Mouse (Mus musculus): Measurements from ENCODE around the gene Cd46.

The Cd46 gene

DNA sequence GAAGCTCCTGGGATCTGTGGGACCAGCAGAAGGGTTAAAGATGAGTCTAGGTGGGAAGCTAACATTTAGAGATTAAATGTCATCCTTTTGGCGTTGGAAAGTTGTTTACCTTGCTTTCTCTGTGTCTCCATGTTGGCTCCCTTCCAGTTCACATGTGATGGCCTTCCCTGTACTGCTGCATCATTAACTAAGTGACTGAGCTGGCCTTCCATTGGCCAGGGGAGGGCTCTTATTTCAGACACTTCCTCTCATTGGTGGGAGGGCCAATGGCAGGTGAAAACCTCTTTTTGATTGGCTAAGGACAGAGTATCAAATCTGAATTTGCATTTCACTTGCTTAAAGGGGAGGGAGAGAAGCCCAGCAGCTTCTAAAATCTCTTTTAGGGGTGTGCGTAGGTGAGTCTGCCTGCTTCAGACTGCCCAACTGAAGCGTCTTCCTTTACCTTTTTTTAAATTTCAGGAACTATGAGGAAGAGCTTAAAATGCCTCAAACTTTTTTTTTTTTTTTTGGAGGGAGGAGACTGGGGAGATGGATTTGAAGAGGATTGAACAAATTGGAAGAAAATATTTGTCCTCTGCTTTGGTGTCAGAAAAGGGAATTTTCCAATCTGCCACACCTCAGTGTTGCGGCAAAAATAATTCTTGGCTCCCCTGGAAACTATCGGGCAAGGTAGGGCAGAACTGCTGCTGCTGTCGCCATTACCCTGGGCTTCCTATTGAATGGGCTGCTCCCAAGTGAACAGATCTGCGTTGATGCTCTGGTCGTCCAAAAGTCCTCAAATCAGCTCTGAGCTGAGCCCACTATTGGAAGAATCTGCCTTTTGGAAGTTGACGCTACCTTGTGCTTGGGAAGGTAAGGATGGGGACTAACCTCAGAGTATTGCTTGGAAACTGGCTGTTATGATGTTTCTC is 73.7 kb downstream of the Cd46 start:
- peak; percentile 100 for DNase-seq

DNA sequence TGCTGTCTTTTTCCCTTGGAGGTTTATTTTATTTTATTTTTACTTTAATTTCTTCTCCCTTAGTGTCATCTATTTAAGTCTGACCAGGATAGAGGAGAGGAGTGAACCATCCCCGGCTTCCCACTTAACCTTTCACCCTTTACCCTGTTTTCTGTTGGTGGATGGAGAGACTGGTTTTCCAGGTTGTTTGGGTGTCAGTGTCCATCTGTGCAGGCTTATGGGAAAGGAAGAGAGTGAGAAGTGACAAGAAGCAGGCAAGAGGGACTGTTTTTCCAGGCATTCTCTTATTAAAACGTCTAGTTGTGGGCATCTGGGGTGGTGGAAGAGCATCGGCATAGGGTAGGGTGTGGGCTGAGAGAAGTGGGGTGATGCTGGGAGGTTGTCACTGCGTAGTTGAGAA is 74.4 kb downstream of the Cd46 start:
- DNase-seq: no peak

DNA sequence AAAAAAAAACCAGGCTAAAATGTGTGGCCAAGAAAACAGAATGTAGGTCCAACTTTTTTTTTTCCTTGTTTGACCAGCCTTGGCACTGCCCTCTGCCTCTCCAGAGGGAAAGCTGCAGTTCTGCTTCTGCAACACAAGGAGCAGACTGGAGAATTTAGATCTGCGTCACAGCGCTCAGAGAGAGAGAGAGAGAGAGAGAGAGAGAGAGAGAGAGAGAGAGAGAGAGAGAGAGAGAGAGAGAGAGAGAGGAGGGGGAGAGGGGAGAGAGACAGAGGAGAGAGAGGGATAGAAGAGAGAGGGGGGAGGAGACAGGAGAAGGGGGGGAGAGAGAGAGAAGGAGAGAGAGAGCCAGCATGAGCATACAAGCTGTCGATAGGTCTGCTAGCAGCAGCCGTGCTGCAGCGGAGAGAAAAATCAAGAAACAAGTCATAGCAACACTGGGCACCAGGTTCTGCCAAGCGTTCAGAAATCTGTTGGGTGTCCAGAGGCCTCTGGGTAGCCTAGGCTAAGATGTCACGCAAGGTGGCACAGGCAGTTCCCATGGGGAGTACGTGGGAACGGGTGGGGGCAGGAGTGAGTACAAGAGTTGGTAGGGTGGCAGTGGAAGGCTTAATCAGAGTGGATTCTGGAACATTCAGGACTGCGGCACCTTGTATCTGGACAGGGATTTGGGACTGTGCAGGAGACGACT is 75.1 kb downstream of the Cd46 start:
- DNase-seq: peak; percentile 98

DNA sequence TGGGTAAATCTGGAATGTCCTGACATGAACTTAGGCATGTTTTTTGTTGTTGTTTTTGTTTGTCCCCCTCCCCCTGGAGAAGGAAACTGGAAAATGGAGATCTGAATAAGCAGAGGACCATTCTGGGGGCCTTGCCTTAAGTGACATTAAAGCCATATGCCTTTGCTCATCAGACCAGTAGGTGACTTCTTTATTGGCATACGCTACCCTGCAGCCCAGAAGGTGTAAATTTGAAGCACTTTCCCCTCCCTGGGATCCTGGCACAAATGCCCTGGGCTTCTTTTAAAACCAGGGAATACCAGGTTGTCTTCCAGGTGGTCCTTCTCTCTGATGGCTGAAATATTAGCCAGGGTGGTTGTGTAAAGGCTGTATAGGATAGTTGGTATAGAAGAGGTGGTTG is 76.8 kb downstream of the Cd46 start:
- DNase-seq: peak; percentile 87

DNA sequence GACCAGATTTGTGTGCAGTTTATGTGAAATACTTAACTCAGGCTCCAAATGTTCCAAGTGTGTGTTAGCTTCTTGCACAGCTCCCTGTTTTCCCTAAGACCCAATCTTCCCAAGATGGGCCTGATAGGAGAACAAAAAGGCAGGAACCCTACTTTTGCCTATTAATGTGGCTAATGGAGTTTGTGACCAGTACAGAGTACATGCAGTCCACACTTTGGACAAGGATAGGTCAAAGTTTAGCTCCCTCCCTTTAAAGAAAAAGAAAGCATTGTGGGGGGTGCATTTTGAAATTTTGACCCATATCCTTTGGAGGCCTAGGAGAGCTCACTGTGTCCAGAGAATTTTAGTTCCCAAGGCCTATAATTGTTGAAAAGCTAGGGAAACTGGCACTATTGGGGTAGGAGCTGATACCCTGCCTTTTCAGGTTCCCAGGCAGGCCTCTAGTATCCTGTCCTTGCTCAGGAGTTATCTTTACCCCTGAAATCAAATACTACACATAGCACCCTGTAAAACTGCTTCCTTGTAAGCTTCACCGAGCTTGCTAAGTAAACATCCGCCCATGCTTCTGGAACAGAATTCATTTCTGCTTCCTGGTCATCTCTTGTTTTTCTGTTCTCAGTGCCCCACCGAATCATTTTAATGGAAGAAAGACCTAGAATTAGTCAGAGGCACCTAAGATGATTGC is 77.7 kb downstream of the Cd46 start:
- DNase-seq: peak; percentile 88

DNA sequence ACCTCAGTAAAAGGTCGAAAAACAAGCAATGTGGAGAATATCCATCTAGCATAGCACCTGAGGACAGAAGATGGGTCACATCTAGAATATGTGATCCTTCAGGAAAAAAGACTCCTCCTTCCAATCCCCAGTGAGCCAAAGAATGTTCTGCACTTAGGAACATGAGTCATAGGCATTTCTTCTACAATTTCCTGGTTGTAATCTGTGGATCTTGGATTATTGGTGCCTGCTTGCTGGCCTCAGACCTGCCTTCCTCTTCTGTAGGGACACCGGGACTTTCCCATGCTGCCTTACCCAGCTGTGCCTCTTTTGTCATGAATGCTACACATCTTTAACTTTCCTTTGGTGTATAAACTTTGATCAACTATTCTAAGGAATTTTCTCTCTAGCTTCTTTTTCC is 79.5 kb downstream of the Cd46 start:
- peak; percentile 91 for DNase-seq

DNA sequence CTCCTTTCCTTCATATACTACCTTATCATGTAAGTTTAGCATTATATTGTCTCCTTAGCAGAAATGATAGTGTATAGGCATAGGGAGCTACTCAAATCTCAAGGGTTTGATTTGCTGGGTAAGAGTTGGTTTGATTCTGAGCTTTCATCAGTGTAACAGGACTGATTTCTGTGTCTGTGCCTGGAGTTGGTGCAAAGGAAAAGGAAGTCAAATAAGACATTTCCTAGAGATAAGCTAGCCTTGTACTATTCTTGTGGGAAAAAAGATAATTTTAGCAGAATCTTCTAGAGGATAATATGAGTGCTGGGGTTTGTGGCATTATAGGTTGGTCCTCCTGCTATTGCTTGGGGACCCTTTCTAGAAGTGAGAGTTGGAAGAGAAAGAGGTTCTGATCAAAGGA is 85.8 kb downstream of the Cd46 start:
- peak; percentile 40 for DNase-seq

DNA sequence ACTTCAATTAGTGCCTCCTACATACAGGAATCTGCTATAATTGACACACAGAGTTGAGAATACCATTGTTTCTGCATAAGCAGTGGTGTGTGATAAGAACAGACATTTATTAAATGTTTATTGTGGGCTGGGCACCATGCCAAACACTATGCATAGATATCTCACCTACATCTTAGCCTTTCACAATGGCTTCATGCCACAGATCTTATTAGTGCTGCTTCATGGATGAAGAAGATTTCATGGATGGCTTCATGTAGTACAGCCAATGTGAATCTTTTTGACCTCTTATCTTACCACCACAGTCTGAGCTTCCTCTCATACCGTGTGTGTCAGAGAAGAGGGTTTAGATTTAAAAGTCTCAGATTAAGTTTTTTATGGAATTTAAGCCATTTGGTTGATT is 87.9 kb downstream of the Cd46 start:
- no peak for DNase-seq

DNA sequence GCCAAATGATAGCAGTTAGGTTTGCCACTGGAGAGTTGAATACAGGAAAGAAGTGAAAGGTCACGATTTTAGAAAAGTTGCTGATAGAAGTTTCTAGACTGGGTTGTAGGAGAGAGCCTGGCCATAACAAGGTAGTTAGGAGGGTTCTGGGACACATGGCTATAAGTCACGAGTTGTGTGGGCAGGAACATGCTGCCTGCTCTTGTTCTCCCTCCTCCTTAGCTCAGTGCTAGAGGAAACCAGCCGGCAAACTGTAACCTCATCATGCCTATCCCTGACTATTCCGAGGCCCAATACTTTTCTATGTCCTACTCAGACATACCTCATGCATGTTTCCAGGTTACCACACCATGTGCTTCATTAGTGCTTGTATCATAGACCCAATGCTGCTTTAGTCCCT is 88.7 kb downstream of the Cd46 start:
- peak; percentile 86 for DNase-seq

DNA sequence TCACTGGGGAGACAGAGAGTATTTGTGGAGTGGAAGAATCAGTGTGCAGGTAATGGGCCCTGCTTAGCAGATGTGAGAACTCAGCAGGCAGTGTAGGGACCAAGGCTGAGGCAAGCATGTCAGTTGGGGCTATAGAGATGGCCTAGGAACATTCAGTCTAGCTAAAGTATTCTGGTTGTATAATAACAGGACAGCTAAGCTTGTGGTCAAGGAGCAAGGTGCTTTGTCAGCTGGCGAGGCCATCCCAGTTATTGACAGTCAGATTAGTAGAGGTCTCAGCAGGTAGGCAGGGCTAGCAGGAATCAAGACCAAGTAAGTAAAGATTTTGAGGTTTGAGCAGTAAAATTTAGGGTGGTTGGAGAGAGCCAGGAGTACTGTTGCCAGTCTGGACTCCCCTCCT is 93.7 kb downstream of the Cd46 start:
- DNase-seq: peak; percentile 81

DNA sequence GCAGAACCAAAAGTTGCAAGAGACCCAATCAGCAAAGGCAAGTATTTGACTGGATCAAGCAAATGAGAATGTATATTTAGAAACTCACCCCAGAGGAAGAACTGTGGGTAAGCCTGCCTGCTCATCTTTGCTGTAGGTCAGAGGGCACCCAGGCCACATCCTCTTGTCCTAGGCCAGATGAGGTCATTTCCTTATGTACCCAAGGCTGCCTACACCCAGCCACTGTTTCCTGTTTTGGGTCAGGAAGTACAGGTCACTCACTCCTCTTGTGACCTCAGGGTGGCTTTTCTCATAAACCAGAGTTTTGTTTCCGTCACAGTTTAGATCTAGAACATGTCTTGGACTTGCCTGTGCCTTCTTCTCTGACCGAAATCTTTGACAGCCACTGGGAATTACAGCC is 96.9 kb downstream of the Cd46 start:
- peak; percentile 99 for DNase-seq

DNA sequence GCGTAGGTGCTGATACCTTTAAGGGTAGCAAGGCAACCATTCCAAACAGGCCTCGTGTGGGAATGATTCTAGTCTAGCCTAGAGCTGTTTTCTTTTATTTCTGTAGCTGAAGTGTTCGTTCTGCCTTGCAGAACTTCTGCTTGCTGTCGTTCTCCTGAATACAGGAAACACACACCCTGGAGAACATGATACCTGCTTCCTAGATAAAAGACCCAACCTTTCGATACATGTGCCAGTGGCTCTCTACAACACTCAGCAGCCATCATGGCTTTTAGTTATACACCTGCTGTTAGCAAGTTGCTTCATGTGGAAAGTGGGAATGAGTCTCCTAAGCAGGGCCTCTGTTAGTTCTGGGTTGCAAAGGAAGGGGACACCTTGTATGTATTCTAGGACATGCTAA is 97.8 kb downstream of the Cd46 start:
- DNase-seq: peak; percentile 39

DNA sequence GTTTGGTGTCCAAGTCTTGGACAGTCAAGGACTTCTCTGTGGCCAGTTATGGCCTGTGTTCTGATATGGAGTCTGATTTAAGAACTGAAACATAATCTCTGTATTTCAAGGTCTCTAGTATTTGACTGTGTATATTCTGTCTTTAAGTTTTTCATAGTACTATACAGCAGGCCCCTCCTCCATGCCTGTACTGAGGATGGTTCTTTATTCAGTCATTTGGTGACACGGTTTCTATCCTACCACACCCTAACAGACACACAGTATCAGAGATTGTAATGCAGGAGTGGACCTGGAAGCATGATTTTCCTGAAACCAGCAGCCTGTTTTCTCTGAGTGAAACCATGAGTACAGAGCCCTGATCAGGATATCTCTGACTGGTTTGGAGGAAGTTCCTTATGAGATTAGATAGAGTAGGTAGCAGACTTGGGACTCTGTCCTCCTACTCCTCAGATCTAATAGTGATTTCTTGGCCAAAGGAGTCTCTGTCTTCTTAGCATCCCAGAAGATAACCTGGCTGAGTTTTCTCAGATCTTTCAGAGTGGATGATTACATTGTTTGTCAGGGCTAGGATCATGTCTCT is 98.5 kb downstream of the Cd46 start:
- peak; percentile 61 for DNase-seq

DNA sequence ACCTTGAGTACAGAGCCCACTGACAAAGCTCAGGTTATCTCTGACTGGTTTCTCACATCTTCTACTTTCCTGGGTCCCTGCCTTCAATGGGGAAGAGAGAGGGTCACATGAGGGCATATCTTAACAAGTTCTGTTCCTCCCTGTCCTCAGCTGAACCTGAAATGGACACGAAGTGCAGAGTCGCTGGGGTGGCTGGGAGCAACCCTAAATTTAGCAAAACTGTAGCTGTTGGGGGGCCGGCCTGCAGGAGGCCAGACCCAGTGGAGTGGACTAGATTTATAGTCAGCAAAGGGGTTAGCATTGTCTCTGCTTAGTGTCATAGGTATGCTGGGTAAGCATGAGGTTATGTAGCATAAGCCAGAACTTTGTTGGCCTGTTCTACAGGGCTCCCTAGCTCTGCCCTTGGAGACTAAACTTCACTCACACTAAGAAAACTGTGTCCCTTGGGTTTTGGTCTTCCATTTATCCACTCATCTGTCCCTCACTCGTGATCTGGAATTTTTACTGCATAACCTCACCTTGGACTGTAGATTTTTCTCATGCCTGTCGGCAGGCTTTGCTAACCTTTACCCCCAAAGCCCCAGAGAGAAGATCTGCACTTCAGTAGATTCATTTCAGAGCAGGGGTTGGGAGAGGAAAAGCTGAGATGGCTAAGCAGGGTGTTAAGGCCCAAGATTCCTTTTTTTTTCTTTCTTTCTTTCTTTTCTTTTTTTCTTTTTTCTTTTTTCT is 99.3 kb downstream of the Cd46 start:
- peak; percentile 97 for DNase-seq

DNA sequence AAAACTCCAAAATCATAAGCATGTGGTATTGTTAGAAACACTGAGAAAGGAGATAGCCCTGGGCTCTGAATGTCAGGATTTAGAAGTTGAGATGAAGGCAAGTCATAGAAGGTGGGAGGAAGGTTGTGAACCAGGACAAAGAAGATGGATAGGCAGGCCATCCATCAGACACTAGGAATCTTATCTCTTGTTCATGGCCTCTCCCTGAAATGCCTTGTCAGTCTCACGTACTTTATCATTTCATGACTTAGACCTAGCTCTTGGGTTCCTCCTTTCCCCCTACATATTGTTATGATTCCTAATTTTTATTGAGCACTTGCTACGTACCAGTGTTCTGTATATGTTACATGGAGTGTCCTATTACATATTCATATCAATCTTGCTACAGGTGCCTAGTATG is 100.4 kb downstream of the Cd46 start:
- peak; percentile 33 for DNase-seq

DNA sequence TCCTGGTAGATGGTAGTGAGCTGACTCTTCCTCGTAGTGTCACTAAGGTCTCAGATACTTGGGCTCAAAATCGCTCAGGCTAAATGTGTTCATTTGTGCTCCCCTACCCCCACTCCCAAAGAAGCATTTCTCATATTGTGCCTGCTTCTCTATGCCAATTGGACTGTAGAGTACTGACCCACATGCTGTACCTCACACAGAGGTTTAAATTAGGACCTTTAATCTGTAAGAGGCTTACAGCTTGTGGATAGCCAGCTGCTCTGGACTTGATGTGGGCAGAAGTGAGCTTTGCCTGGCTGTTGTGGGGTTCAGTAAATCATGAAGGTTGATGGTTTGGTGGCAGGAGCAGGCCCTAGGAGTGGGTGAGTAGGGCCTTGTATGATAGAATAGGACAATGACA is 101.1 kb downstream of the Cd46 start:
- peak; percentile 89 for DNase-seq

DNA sequence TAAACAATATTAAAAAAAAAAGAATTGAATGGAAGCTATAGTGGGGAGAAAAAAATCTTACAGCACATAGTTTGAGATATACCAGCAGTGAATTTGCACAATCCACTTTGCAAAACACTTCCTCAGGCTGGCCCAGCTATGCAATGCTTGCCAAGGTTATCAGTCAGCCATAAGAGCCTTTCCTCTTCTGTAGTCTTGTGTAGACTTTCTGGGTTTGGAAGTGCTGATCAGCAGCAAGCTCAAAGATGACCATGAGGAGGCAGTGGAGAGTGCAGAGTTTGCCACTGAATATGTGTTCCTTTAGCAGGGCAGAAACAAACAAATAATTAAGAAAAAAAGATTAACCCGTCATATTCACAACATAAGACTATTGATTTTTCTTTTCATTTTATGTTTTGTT is 103.0 kb downstream of the Cd46 start:
- peak; percentile 69 for DNase-seq
